Mouse (Mus musculus): ENCODE data around the gene Vps13d. TPM values are rescaled to one million over a fixed set of nuclear protein-coding genes. Genes with fewer than 3 reads are reported as not detected.

Vps13d gene
- total and polyA plus RNA-seq, 3 experiments = 9.4 to 9.8 (median 9.7) TPM

- H3K79me2 ChIP-seq (replicated peaks; ENCODE audit: control insufficient read depth, extremely low read depth, insufficient read depth, poor library complexity, severe bottlenecking) = no peaks in the 10 kb centered on the region
- H3K27ac ChIP-seq (ENCODE audit: insufficient read depth, low read depth) = no peak overlapping the region
- H3K27me3 ChIP-seq (replicated peaks) = no peaks in the 10 kb centered on the region
- H3K4me1 ChIP-seq (ENCODE audit: control insufficient read depth in 1 of 2, insufficient read depth in 2 of 2) = no peaks in the 10 kb centered on the region
- no peak overlapping the region for H3K4me3 ChIP-seq (replicated peaks in 1 of 3; ENCODE audit: low read depth in 2 of 3, low read length in 2 of 3, poor library complexity in 1 of 3)
- in situ Hi-C loops (cut with MboI; ENCODE audit: low pct_ligation_motif_present, low pct_unique_long_range_greater_than_20kb, low sequenced_read_pairs) = no loop called here
- no peaks in the 10 kb centered on the region for H3K36me3 ChIP-seq (replicated peaks in 1 of 2; ENCODE audit: control insufficient read depth in 1 of 2, insufficient read depth in 1 of 2, low read length in 1 of 2)
- H3K4me2 ChIP-seq (ENCODE audit: insufficient read depth, low read depth, poor library complexity, severe bottlenecking) = no peak overlapping the region
- H3K9ac ChIP-seq (ENCODE audit: insufficient read depth, low read depth) = no peak overlapping the region
- dilution Hi-C loops (cut with MboI; ENCODE audit: extremely low pct_ligation_motif_present, extremely low pct_unique_long_range_greater_than_20kb, low sequenced_read_pairs) = no loop called here
- no peaks in the 10 kb centered on the region for H3K9me3 ChIP-seq (replicated peaks; ENCODE audit: low read length)
- DNase-seq (ENCODE audit: extremely low read depth) = no peak
- no peak for TF ChIP-seq ETS1 (conservative IDR thresholded peaks at IDR 0.05; ENCODE audit: low read depth, low read length)
- TF ChIP-seq NELFE (IDR thresholded peaks at IDR 0.05; ENCODE audit: low read depth, low read length) = no peak
- no peak for TF ChIP-seq JUN (IDR thresholded peaks at IDR 0.05; ENCODE audit: insufficient read depth, low read depth, low read length)
- no peak for TF ChIP-seq JUND (conservative IDR thresholded peaks at IDR 0.05; ENCODE audit: low read depth, low read length)
- TF ChIP-seq E2F4 (IDR thresholded peaks at IDR 0.05; ENCODE audit: insufficient replicate concordance, low read depth, low read length) = no peak
- TF ChIP-seq SIN3A (IDR thresholded peaks at IDR 0.05; ENCODE audit: low read length) = no peak
- no peak for TF ChIP-seq ZNF384 (IDR thresholded peaks at IDR 0.05; ENCODE audit: low read depth, low read length)
- TF ChIP-seq NRF1 (IDR thresholded peaks at IDR 0.05; ENCODE audit: low read depth, low read length) = no peak
- TF ChIP-seq TBP (conservative IDR thresholded peaks at IDR 0.05; ENCODE audit: low read depth, low read length) = no peak
- no peak for TF ChIP-seq MAX (IDR thresholded peaks at IDR 0.05; ENCODE audit: low read length)
- TF ChIP-seq MEF2A (IDR thresholded peaks at IDR 0.05; ENCODE audit: borderline replicate concordance, low read depth, low read length) = no peak
- no peak for TF ChIP-seq ZC3H11A (IDR thresholded peaks at IDR 0.05; ENCODE audit: low read depth, low read length)
- no peak for TF ChIP-seq MAZ (IDR thresholded peaks at IDR 0.05; ENCODE audit: low read depth, low read length)
Observed at GRCm38 (mm10) chr4:144961232-144961631, 233.6 kb downstream of the Vps13d start.

- Histone ChIP-seq H3K9ac (ENCODE audit: insufficient read depth, low read depth) (no peak overlapping the region), H3K4me2 (ENCODE audit: insufficient read depth, low read depth, poor library complexity, severe bottlenecking) (no peak overlapping the region), H3K27me3 (replicated peaks) (no peaks in the 10 kb centered on the region), H3K27ac (ENCODE audit: insufficient read depth, low read depth) (no peak overlapping the region), H3K4me1 (ENCODE audit: control insufficient read depth in 1 of 2, insufficient read depth in 2 of 2) (no peaks in the 10 kb centered on the region), H3K9me3 (replicated peaks; ENCODE audit: low read length) (no peaks in the 10 kb centered on the region), H3K36me3 (replicated peaks in 1 of 2; ENCODE audit: control insufficient read depth in 1 of 2, insufficient read depth in 1 of 2, low read length in 1 of 2) (no peaks in the 10 kb centered on the region), H3K79me2 (replicated peaks; ENCODE audit: control insufficient read depth, extremely low read depth, insufficient read depth, poor library complexity, severe bottlenecking) (no peaks in the 10 kb centered on the region), H3K4me3 (replicated peaks in 1 of 3; ENCODE audit: low read depth in 2 of 3, low read length in 2 of 3, poor library complexity in 1 of 3) (no peak overlapping the region)
- dilution Hi-C loops (cut with MboI; ENCODE audit: extremely low pct_ligation_motif_present, extremely low pct_unique_long_range_greater_than_20kb, low sequenced_read_pairs) (no loop called here), in situ Hi-C loops (cut with MboI; ENCODE audit: low pct_ligation_motif_present, low pct_unique_long_range_greater_than_20kb, low sequenced_read_pairs) (no loop called here)
- no peak for DNase-seq (ENCODE audit: extremely low read depth)
- TF ChIP-seq PAX5 (IDR thresholded peaks at IDR 0.05; ENCODE audit: low read length) (no peak), UBTF (IDR thresholded peaks at IDR 0.05; ENCODE audit: low read depth, low read length) (no peak), RAD21 (IDR thresholded peaks at IDR 0.05; ENCODE audit: low read depth, low read length) (no peak), POLR2AphosphoS2 (IDR thresholded peaks at IDR 0.05; ENCODE audit: low read depth, low read length) (no peak), NRF1 (IDR thresholded peaks at IDR 0.05; ENCODE audit: low read depth, low read length) (no peak), NELFE (IDR thresholded peaks at IDR 0.05; ENCODE audit: low read depth, low read length) (no peak)
Observed at GRCm38 (mm10) chr4:144960188-144960904, 234.5 kb downstream of the Vps13d start.

Measured in CH12.LX (cell line).